Mouse (Mus musculus) brain, adult 2 months (tissue): ENCODE data around the gene Rsbn1l.
A peak's percentile ranks its signal among the peaks of the same experiment; 100 is the strongest.

Experiments
- DNase-seq: peaks from one replicate; pipeline ENCODE4 v3.0.0; 2011; ENCODE audit warnings: low read depth, low spot score

Gene Rsbn1l

DNA sequence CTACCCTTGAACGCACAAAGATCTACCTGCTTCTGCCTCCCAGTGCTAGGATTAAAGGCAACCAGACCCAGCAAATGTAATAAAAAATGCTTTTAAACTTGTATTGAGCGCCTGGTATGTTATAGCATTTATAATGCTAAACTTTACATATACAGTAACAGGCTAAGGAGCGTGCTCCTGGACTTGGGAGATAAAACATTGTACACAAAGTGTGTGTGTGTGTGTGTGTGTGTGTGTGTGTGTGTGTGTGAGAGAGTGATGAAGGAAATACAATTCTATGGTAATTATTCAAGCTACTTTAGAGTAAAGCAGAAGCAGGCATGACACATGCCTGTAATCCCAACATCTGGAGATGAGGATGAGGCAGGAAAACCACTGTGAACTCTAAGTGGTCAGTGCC lies at the start of gene Rsbn1l:
Rsbn1l (minus strand) TSS at position 101 of the 400 bp plus-strand sequence.
- no peak for DNase-seq

DNA sequence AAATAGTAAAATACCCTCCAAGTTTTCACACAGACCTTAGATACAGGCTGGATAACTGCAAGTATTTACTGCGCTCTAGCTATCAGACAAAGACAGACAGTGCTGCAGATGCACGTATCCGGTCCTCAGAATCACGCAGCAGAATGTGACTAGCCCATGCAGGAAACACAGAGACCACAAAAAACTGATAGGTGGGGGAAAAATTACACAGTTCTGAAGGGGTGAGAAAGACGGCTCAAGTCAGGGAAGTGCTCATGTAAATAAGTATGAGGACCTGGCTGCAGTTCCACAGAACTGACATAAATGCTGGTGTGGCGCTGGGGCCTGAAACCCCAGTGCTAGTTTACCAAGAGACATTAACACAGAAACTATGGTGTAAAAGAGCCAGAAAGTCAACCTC lies 46.5 kb upstream of the Rsbn1l start:
- no peak for DNase-seq

DNA sequence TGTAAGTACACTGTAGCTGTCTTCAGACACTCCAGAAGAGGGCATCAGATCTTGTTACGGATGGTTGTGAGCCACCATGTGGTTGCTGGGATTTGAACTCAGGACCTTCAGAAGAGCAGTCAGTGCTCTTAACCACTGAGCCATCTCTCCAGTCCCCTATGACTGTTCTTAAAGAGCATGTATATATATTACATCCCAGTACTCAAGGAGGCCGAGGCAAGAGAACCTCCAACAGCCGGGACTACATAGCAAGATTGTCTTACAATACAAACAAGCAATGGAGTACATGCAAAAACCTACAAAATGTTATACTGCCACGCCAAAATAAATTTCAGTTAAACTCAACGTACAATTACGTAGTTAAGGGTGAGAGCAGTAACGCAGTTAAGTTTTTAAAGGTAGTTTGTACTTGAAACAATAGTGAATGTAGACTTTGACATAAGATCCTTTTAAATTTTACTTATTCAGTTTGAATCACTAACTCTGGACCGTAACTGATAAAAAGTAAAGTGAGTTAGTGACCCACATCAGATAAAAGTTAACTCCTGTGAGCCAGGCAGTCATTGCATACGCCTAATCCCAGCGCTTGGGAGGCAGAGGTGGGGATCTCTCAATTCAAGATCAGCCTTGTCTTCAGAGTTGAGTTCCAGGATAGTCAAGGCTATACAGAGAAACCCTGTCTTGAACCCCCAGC lies 45.6 kb upstream of the Rsbn1l start:
- no peak for DNase-seq

DNA sequence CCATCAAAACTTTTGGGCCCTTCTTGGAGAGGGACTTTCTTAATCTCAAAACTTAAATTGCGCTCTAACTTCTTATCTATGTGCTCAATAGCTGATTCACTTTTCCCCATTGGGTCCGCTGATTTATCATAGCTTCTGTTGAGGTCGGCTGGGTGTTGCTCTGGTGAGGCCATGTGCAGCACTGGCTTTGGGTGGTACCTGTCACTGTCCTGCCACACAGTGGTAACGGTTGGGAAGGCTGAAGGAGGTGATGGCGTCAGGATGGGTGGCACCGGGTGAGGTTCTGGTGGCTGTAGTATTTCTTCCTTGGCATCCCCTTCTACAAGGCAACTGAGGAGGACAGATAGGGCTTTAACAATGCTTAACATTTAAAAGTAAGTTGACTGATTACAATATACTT lies 42.2 kb upstream of the Rsbn1l start:
- no peak for DNase-seq

DNA sequence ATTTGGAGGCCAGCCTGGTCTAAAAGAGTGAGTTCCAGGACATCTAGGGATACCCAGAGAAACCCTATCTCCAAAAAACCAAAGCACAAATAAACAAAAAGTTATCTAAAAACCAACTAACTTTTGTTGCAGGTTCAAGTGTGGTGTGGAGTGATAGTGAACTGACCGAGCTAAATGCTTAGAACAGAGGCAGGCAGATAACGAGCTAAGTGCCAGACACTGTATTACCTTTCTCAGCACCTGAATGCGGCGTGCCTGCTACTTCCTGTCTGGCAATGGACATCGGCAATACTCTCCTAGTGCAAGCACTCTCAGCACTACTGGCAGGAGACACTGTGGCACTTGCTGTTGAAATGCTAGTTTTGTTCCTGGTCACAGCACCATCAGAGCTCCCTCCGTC lies 41.4 kb upstream of the Rsbn1l start:
- no peak for DNase-seq

DNA sequence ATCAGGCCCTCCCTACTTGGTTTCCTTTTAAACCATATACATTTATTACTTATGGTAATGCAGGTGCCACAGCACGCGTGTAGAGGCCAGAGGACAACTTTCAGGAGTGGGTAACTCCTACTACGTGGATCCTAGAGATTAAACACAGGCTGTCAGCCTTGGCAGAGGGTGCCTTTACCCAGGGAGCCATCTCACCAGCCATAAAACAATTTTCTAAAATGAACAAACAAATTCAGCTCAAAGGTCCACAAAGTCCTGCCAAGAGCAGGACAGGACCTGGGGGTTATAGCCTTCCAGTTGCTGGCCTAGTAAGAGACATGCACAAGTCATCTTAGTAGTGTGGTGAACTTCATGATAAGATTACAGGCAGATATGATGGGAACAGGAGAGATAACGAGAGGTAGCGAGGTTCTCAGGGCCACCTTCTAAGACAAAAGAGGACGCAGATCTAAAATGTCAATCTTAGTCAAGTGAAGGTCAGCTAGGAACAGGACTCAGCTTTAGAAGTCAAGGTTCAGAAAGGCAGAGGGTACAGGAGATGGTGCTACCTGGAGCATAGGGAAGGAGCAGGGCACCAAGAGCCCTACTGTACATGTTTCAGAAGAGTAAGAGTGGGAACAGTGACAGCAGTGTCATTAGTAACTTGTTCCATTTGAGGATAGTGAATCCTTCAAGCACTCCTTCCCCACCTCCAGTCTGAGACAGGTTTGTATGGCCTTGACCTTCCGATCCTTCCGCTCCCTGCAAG lies 34.0 kb upstream of the Rsbn1l start:
- no peak for DNase-seq

DNA sequence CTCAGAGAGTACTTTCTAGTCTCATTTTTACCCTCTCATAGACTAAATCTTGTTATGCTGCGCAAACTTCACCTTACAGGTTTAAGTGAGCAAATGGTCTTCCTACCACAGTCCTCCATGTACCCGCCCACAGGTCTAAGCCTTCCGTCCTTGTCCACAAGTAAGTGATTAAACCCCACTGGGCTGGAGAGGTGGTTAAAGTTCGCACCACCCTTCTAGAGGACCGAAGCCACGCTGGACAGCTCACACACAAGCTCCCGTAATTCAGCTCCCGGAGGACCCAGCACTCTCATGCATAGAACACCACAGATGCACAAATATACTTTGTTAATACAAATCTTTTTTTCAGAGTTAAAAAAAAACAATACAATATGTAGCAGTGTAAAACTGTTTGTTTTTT lies 30.1 kb upstream of the Rsbn1l start:
- DNase-seq: no peak

DNA sequence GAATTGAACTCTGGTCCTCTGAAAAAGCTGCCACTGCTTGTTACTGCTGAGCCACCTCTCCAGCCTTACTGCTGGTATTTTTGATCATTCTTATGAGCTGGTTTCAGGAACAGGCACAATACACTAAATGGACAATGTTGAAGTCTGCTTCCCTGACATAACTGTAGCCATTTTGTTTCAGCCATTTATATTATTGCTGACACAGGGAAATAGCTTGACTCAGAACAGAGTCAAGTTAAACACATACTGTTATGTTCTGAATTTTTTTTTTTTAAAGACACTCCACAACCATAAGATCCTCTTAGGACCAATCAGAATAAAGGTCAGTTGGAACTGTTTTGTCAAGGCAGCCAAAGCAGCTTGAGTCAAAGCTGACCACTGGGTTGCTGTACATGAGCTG lies 27.3 kb upstream of the Rsbn1l start:
- DNase-seq: no peak

DNA sequence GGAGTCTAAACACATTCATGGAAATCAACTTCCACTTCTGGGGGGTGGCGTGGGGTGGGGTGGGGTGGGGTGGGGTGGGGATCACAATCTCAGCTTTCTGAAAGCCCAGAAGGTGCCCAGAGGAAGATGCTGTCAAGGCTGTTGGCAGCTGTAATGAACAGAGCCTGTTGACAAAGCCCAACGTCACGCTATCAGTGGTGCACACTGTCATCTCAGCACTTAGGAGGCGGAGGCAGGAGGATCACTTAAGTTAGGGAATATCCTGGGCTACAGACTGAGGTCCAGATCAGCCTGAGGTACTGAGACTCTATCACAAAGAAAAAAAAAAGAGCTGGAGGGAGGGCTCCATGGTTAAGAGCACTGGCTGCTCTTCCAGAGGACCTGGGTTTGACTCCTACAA lies 18.5 kb upstream of the Rsbn1l start:
- no peak for DNase-seq

DNA sequence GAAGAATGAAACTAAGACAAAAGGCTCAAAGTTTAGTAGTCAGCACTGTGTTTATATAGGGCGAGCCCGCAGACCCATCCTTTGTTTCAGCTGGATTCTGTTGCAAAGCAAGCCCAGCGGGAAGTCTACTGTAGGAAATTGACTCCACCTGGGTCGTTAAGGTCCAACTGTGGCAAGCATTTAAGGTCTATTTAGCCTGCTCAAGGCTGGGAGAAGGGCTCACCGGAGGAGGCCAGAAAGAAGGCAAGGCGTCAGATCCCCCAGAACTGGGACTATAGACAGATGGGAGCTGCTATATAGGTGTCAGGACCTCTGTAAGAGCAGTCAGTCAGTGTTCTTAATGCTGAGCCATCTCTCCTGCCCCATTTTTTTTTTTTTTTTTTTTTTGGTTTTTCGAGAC lies 17.8 kb upstream of the Rsbn1l start:
- DNase-seq: no peak

DNA sequence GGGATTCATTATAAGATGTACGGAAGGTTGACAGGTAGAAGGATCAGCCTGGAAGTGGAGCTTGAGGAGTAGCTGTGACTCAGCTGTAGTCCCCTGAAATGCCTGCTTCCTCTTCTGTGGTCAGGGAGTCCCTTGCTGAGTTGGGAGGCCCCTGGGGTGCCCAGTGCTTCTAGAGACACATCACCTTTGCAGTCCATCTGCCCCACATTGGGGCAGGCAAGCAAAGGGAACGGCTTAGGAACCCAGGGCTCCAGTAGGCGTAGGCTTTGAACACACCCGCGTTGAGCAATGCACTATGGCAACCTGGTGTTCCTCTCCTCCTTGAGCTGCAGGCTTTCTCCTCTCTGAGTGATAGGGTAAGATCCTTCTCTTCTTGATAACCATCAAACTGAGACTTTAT lies 16.9 kb upstream of the Rsbn1l start:
- DNase-seq: no peak

DNA sequence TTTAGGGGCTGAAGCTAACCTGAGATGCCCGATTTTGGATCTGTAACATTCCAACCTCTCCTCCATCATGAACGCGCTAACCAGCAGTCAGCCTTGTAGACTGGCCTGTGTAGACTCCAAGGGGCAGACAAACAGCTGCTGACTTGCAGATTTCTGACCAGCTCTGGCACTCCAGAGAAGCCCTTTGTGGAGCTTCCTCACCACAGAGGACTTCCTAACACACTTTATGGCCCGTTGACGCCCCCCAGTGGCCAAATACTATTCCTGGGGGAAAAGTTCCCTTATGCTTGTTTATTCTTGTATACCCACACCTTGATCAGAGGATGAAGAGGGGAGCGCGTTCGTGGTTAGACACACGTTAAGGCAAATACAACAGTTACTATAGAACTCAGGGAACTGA lies 12.8 kb upstream of the Rsbn1l start:
- DNase-seq: peak; percentile 71

DNA sequence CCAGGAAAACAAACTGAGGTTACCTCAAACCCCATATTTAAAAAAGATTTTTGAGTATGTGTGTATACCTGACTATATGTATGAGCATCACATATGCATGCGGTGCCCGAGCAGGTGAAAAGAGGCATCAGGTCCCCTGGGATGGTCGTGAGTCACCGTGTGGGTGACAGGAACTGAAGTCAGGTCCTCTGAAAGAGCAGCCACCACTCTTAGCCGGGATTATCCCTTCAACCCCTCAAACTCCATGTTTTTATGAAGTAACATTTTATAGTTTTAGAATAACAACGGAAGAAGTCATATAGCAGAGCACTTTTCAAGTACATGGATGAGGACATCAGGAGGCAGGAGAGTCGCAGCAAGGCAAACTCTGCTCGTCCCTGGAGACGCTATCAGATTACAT lies 12.3 kb upstream of the Rsbn1l start:
- DNase-seq: no peak

DNA sequence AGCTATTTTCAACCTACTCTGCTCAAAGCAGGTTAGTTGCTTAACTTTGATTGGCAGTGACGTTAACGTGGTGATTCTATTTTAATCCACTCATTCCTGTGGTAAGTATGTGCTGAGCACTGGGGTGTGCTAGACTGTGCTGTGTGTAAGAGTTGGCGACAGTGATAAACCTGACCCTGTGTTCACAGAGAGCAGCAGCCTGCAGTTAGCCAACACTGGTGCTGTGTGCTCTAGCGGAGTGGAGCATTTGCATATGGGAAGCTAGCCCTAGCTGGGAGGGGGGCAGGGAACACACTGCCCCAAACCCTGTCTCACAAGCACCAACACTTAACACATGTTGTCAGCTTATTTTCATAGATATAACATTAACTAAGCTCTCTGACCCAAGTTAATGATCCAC lies 11.7 kb upstream of the Rsbn1l start:
- DNase-seq: no peak

DNA sequence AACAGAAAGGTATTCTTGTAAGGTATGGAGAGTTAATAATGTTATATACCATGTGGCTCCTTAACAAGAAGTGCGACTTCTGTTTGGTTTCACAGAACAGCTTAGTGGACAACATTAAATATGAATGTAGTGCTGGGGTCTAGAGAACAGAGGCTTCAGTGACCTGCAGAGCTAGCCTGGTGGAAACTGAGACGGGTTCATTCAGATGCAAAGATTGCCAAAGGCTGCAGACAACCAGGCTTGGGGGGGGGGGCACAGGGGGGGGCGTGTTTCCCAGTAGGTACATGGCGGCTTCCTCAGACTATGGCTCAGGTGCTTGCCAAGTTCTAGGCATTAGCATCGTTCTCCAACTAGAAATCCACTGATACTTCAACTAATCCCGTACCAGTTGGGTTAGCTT lies 8.2 kb upstream of the Rsbn1l start:
- no peak for DNase-seq

DNA sequence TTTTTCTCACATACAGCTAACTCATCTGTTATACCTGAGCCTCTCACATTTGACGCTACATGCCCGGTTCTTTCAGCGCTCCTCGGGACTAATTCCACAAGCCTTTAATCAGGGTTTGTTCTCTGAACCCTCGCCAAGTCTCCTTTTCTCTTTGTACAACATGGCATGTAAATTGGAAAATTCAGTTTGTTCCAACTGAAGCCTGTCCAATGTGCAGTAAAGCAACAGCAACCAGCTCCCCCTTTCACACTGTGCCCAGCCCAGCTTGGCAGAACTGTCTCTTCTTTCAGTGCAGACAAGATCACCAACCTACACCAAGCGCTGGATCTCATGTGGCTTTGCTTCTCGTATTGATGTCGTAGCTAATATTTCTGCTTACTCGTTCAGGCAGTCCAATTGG lies 7.1 kb upstream of the Rsbn1l start:
- DNase-seq: peak; percentile 49

DNA sequence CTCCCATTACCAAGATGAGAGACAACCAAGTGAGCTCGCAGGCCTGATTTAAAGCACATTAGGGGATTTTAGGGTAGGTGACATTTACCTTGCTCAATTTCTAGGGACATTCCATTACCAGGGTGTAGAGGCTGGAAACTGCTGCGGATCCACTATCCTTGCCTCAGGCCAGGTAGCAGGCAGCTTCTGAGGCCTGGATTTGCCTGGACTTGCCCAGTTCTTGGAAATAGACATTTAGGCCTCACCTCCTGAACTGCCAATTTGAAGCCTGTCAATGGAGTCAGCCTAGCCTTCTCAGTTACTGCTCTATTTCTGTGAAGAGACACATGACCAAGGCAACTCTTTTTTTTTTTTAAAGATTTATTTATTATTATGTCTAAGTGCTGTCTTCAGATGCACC lies 4.7 kb upstream of the Rsbn1l start:
- DNase-seq: no peak

DNA sequence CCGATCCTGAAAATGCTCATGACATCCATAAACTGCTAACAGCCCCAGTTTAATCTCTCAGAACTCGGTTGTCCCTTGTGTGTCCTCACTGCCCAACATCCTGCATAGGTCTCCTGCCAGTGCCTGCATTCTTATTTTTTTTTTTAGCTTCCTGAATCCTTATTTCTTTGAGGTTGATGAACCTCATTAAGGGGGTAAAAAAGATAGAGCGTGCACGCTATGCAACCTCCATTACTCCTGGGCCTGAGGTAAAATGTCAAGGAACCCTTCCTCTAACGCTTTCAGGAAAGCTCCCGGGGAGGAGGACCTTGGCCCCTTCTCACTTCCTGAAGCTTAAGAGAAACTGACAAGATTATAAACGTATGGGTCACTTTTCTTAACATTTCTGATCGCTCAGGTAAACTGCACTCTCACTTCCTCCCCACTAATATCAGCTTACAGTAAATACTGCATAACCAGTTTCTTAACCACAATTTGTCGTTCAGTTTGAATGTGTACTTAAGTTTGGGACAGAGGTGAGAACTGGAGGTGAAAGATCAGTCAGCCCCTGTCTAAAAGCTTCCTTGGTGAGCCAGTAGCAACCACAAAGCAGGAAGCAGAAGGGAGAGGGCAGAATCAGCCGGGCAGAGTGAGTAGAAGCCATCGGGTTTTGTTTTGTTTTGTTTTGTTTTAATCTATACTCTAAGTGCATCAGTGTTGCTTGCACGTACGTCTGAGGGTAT lies 923 bp downstream of the Rsbn1l start:
- DNase-seq: no peak

DNA sequence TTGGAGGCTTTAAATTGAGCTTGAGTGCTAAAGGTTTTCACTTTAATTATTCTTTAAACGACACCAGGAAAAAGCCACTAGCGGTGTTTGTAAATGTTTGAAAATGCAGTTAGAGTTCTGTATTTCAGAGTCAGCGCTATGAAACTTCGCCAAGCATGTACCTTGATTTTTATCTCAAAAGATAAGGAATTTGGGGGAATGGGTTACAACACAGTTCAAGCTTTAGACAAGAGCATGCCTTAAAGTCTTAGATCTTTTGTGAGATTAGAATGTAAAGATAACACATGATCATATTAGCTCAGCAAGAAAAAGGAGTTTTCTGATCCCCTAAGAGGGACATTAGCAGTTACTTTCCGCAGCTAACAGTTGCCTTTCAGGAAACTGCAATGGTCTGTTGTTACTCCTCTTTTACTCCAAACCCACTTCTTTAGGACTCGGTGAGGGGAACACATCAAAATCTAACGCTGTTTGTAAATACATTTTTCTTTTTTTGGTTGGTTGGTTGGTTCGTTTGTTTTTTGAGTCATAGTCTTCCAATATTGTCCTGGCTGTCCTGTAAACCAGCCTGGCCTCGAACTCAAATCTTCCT lies 3.8 kb downstream of the Rsbn1l start:
- DNase-seq: no peak

DNA sequence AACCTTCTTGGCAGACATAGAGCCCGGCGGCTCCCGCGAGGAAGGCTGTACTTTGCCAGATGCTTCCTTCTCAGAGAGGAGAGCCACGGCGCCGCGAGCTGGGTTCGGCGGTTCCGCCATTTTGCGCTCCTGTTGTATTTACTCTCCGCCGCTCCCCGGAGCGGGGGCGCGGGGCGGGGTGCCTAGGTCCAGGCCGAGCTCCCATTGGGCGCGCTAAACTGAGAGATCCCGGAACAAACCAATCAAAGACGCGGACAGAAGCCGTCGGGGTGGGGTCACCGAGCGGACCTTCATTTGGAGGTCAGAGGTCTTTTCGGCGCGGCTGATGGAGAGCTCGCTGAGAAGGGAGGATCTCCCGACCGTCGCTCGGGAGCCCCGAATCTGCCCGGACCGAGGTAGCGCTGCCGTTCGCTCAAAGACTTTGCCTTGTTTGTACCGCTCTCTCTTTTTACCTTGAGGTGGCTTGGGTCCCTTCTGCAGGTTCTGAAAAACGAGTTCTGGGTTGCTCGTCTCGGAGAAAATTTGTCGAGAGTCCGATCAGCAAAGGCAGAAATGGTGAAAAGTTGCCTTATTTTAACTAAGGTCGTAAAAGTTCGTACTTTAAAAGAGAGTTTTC lies 4.4 kb downstream of the Rsbn1l start:
- DNase-seq: peak; percentile 99

DNA sequence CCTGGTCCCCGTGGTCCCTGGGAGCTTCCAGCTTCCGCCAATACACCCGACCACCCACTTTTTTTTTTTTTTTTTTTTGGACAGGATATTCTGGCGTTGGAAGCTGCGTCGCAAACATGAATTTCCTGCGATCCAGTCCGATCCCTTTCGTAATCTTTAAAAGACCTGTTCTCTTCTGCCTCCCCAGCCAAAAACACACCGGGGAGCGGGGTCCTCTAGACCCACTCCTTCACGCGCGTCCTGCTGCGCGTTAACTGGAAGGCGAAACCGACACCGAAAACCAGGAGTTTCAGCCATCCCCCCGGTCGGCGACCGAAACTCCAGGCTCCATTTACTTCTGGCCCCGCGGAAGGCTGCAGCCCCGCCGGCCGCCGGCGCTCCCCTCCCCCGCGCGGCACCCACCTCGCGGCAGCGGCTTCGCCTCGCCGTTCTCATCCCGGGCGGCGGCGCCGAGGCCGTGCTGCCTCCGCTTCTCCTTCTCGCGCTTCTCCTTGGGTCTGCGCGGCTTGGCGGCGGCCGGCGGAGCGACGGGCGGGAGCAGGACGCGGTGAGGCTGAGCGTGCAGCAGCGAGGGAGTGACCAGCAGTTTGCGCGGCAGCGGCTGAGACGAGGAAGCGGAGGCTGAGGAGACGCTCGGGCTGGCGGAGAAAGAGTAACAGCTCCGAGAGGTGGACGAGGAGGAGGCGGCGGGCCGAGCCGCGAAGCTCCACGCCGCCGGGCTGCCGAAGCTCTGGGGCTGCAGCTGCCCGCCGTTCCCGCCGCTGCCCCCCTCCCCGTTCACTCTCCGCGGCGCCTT lies 5.1 kb downstream of the Rsbn1l start:
- DNase-seq: peak; percentile 76
